Mouse (Mus musculus) right cerebral cortex, postnatal 4 days (tissue): ENCODE data around the gene Aqp7.

Experiments used
- DNase-seq: peaks from one replicate; pipeline ENCODE4 v3.0.0-alpha.2; 2022

The Aqp7 gene

GRCm38 (mm10) chr4:41056742-41057332 is 8.9 kb upstream of the Aqp7 start:
- no peak for DNase-seq

- DNase-seq, result no peak
These were observed 8.3 kb upstream of the Aqp7 start for GRCm38 (mm10) chr4:41056253-41056652.

- no peak for DNase-seq
These were observed 7.2 kb upstream of the Aqp7 start for GRCm38 (mm10) chr4:41055111-41055510.

GRCm38 (mm10) chr4:41051781-41052180 is 3.8 kb upstream of the Aqp7 start:
- DNase-seq, result no peak

GRCm38 (mm10) chr4:41050726-41051675 is 3.1 kb upstream of the Aqp7 start:
- peak; percentile 96 for DNase-seq

DNA sequence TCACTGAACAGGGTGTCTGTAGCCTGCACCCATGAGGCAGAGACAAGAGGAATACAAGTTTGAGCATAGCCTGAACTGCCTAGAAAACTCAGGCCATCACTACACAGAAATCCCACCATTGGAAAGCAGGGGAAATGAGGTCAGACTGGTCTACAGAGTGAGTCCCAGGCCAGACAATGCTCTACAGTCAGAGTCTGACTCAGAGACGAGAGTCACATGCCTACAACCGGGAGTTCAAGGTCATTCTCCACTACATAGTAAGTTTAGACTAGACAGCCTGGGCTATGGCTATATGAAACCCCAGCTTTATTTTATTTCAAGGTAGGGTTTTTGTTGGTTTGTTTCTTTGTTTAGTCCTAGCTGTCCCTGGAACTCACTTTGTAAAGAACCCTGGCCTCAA is 987 bp upstream of the Aqp7 start:
- no peak for DNase-seq

- no peak for DNase-seq
These were observed 1.6 kb downstream of the Aqp7 start for GRCm38 (mm10) chr4:41046254-41046795.

- DNase-seq, result no peak
These were observed 2.7 kb downstream of the Aqp7 start for GRCm38 (mm10) chr4:41045288-41045687.

GRCm38 (mm10) chr4:41043961-41044360 is 4.0 kb downstream of the Aqp7 start:
- no peak for DNase-seq

DNA sequence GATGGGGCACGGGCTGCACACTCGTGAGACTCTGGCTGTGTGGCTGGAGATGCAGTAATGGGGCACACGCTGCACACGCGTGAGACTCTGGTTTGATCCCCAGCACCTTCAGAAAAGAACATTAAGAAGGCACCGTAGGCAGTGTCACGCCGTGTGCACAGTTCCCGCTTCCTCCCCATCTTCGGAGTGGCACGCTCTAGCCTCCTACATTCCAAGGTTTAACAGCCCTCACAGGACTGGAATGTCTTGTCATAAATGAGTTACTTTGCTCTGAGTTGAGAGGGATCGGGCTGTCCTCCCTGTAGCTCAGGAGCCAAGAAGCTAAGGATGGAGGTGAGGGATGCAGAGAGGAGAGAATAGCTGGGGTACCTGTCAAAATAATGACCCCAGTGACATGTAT is 5.1 kb downstream of the Aqp7 start:
- no peak for DNase-seq

GRCm38 (mm10) chr4:41040983-41041382 is 7.0 kb downstream of the Aqp7 start:
- DNase-seq, result no peak

DNA sequence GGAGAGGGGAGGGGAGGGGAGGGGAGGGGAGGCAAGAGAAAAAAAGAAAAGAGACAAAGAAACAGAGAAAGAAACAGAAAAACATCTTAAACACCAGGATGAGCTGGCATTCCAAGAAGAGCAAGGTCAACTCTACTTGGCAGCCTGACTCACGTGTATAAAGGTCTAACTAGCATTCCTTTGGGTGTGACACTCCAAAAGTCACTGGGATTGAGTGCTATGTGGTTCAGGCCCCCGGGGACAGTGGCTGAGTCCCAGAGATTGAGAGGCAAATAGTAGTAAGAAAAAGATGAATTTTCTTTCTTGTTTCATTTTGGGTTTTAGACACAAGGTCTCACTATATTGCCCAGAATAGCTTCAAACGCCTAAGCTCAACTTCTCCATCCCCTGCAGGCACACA is 10.0 kb downstream of the Aqp7 start:
- DNase-seq, result no peak

DNA sequence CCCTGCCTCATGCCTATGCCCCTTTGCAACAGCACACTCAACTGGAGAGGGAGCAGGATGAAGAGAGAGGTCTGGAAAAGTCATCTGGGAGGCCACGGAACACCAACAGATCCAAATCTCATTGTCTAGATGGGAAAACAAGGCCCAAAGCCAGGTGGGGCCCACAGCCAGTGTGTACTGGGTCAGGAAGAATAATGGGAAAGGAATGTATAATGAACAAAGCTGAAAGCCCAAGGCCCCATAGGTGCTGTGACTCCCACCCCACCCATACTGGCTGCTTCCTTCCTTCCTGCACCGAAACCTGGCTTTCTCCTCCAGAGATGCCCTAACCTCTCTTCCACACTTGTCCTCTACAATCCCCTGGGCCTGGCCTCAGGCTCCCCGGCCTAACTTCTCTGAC is 16.7 kb downstream of the Aqp7 start:
- DNase-seq, result no peak

GRCm38 (mm10) chr4:41029372-41029771 is 18.6 kb downstream of the Aqp7 start:
- DNase-seq, result no peak

GRCm38 (mm10) chr4:41028272-41028671 is 19.7 kb downstream of the Aqp7 start:
- DNase-seq, result no peak

GRCm38 (mm10) chr4:41027872-41028271 is 20.1 kb downstream of the Aqp7 start:
- no peak for DNase-seq

DNA sequence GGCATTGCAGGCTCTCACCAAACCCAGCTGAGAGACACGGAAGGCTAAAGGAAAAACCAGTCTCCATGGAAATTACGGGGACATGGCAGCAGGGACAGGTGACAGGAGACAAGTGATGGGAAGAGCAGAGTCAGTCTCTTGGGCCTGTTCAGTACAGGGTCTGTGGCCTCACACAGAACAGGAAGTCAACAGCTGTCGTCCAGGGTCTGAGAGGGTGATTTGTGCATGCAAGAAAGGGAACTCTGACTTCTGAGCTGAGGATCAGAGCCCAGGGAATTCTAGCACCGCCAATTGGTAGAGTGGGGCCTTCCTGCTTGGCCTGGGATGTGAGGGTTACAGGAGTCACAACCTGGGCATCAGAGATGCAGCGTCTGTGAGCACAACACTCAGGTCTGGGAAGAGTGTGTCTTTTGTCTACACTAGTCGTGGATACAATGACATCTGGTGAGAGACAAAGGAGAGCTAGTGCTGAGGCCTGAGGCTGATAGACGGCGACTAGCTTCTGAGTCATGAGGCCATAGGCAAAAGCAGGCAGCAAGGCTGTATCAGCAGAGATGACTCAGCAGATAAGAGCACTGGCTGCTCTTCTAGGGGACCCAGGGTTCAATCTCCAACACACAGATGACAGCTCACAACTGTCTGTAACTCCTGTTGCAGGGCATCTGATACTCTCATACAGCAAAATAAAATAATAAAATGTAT is 21.7 kb downstream of the Aqp7 start:
- no peak for DNase-seq

- no peak for DNase-seq
These were observed 26.8 kb downstream of the Aqp7 start for GRCm38 (mm10) chr4:41021094-41021493.

DNA sequence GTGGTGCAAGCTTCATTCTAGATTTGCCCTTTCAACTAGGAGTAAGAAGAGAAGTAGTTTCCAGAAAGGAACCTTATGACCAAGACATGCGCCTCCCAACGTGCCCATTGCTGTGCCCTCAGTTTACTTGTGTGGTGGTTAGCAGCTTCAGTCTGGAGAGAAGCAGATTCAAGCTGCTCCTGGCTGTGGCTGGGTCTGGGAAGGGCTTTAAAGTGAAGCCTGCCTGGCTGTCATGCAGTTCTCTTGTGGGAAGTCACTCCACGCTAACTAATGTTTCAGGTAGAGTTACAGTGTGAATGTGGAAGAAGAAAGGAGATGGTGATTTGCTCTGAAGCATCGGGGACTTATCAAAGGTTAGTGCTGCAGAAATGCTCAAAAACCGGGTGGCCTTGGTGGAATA is 32.1 kb downstream of the Aqp7 start:
- DNase-seq, result no peak

- DNase-seq, result no peak
These were observed 34.6 kb downstream of the Aqp7 start for GRCm38 (mm10) chr4:41013351-41013750.

DNA sequence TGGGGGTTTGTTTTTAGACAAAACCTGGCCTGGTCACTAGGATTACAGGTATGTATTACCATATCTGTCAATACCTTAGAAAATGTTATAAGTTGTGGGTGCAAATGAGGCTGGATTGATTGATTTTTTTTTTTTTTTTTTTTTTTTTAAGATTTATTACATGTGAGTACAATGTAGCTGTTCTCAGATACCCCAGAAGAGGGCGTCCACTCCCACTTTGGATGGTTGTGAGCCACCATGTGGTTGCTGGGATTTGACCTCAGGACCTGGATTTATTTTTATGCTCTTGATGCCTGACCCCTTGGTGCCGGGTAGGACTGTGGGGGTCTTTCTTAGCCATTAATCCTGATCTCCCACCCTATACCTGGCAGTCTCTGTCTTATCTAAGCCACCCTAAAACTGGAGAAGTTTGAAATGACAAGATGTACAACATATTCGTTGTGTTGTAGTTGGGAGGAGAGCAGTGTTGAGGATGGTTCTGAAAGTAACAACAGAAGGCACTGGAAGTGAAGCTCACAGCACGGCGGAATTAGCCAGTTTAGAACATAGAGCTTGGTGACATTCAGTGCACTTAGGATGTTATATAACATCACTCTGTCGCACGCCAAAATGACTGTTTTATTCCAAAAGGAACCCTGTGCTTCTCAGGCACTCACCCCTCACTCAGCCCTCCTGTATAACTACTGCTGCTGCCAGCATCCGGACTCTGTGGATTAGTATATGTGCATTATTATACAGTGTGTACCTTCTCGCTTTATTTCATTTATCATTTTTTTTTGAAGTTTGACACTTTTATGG is 46.9 kb downstream of the Aqp7 start:
- DNase-seq, result no peak

DNA sequence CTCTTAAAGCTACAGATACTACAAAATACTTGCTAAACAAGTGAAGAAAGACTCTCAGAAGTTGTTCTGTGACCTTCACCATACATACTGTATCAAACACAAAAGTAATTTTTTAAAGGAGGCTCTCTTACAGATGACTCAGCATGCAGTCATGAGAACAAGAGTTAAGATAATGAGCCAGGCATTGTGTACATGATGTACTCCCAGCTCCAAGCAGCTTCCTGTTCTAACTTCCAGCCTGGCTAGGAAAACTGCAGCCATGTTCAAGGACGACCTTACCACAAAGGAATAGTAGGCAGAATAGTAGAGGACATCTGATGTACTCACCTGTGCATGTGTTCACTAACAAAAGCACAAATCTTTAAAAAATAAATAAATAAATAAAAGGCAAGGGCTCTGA is 47.7 kb downstream of the Aqp7 start:
- no peak for DNase-seq

GRCm38 (mm10) chr4:40997916-40998315 is 50.0 kb downstream of the Aqp7 start:
- no peak for DNase-seq
